Mouse (Mus musculus) heart, embryonic 14.5 days (tissue): Measurements from ENCODE around the gene Tspear. TPM values are rescaled to one million over a fixed set of nuclear protein-coding genes. Genes with fewer than 3 reads are reported as not detected.
"Not testable (repeated sequence)": the region's sequence is repeated elsewhere in the genome, so short reads cannot be mapped to it uniquely, and the experiment has no call there.

Source experiments
- ATAC-seq: fragments of 200-750 bp; cut with Nextera tagmentation; 2 replicates; pipeline ENCODE4 v1.8.0; 2017; ENCODE audit warnings: low read depth, moderate TSS enrichment; ENCODE audit not compliant: insufficient number of reproducible peaks, insufficient read depth, low FRiP score
- H3K27ac ChIP-seq, 2 experiments: fragments of 200-500 bp in 1 of 2; fragments of 300-500 bp in 1 of 2; sonication (generic) in 1 of 2; replicated peaks in 1 of 2; 2 replicates each; pipeline ENCODE4 v1.5.1; 2012 to 2014; ENCODE audit warnings: low read depth in 2 of 2, low read length in 2 of 2, control low read depth in 1 of 2, mild to moderate bottlenecking in 1 of 2, mixed read lengths in 1 of 2; ENCODE audit not compliant: control insufficient read depth in 1 of 2, insufficient read depth in 1 of 2
- H3K27me3 ChIP-seq: fragments of 300-500 bp; sonication (generic); 2 replicates; pipeline ENCODE4 v1.6.1; 2014; ENCODE audit warnings: mild to moderate bottlenecking, low read length, control low read depth; ENCODE audit not compliant: control insufficient read depth, insufficient read depth
- H3K36me3 ChIP-seq: fragments of 300-500 bp; sonication (generic); 2 replicates; pipeline ENCODE4 v1.6.1; 2014; ENCODE audit warnings: mild to moderate bottlenecking, control low read depth, low read length, mixed read lengths; ENCODE audit not compliant: control insufficient read depth, insufficient read depth
- H3K4me1 ChIP-seq, 2 experiments: fragments of 200-500 bp in 1 of 2; fragments of 300-500 bp in 1 of 2; sonication (generic) in 1 of 2; 2 replicates each; pipeline ENCODE4 v1.6.1; 2012 to 2014; ENCODE audit warnings: low read length in 2 of 2, control low read depth in 1 of 2, mixed read lengths in 1 of 2; ENCODE audit not compliant: control insufficient read depth in 2 of 2, insufficient read depth in 2 of 2
- H3K4me2 ChIP-seq: fragments of 300-500 bp; sonication (generic); 2 replicates; pipeline ENCODE4 v1.6.1; 2014; ENCODE audit warnings: mild to moderate bottlenecking, low read length
- H3K4me3 ChIP-seq, 2 experiments: fragments of 200-500 bp in 1 of 2; fragments of 300-500 bp in 1 of 2; sonication (generic) in 1 of 2; 2 replicates each; pipeline ENCODE4 v1.5.1; 2012 to 2014; ENCODE audit warnings: low read length in 2 of 2, mild to moderate bottlenecking in 2 of 2, control low read depth in 1 of 2, low read depth in 1 of 2, moderate library complexity in 1 of 2; ENCODE audit not compliant: control insufficient read depth in 1 of 2, insufficient read depth in 1 of 2
- H3K9ac ChIP-seq: fragments of 300-500 bp; sonication (generic); 2 replicates; pipeline ENCODE4 v1.6.1; 2014; ENCODE audit warnings: mild to moderate bottlenecking, low read length
- H3K9me3 ChIP-seq: fragments of 300-500 bp; sonication (generic); 2 replicates; pipeline ENCODE4 v1.6.1; 2016; ENCODE audit warnings: low read length, control low read depth; ENCODE audit not compliant: control insufficient read depth
- WGBS: fragments of 180-500 bp; shearing (Covaris S2); extraction: QIAGEN DNeasy Blood & Tissue Kit; methylation state at CpG from one replicate; pipeline ENCODE4 v1.1.7; 2014; 5-methylcytosine and 5-hydroxymethylcytosine counted together
- polyA plus RNA-seq: library from polyadenylated mRNA; unstranded; fragments of >200 nt; fragmentation: Nextera tagmentation; extraction: Ambion mirVana; gene quantifications from 2 replicates; pipeline ENCODE4 v1.2.1, GENCODE M21; 2014

The Tspear gene
- polyA plus RNA-seq, 1 experiment from 2014 or later = 0.09 TPM

DNA sequence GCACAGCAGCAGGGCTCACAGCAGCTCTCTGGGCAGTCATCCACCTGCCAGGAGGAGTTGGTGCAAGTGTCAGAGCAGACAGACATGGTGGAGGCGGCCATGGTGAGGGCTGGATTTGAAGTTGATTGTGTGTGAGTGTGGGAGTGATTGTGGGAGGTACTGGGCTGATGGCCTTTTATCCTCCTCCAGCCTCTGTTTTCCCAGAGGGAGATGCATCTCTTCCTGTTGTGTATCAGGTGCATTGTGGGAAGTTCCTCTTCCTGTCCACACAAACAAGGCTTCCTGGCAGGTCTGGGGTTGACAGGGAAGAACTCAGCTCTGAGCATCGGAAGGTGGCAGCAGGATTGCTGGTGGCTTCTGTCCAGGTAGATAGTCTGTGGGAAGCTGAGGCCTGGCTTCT, 108.6 kb downstream of the Tspear start, which contains the start of gene Gm9639:
TSS of gene Gm9639 (minus strand) at position 101 of the 400 bp plus-strand sequence.
- H3K27ac ChIP-seq = no peak within 1 kb of the TSS
- no peaks in the 10 kb centered on the region for H3K27me3 ChIP-seq
- no peak within 1 kb of the TSS for H3K9ac ChIP-seq
- H3K36me3 ChIP-seq = no peaks in the 10 kb centered on the region
- H3K4me2 ChIP-seq = no peak within 1 kb of the TSS
- peaks cover 7 to 13% of the 10 kb centered on the region in 2 experiments; a peak in 2 of 4 replicates for H3K4me1 ChIP-seq
- H3K4me3 ChIP-seq = no peak within 1 kb of the TSS
- 69% methylated on average over 2 of the region's 2 CpGs for WGBS
- no peak for ATAC-seq
- no peaks in the 10 kb centered on the region for H3K9me3 ChIP-seq

DNA sequence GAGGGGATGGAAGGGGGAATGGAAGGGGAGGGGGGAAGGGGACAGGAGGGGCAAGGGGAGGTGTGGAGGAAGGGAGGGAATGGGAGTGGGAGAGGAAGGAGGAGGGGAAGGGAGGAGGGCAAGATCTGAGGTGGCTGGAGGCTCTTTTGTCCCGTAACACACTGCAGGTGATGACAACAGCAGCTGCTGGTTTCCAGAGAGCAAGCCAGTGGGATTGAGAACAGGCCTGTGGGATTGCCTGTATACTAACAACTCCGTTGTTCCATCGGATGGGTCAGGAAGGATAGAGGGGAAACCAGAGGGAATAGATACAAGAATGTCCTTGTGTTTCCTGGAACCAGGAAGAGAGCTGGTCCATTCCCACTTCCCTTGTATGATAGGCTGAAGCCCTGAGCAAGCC, 111.3 kb downstream of the Tspear start:
- no peak overlapping the region for H3K9ac ChIP-seq
- peaks cover 7 to 13% of the 10 kb centered on the region in 2 experiments; a peak in 2 of 4 replicates for H3K4me1 ChIP-seq
- 5% methylated on average over 3 of the region's 3 CpGs for WGBS
- H3K4me3 ChIP-seq = no peak overlapping the region
- H3K27ac ChIP-seq = peak overlapping the region in 1 of 2 experiments; percentile 28; a peak in 1 of 4 replicates
- H3K36me3 ChIP-seq = no peaks in the 10 kb centered on the region
- no peak; the same call in 1 of the 2 replicates for ATAC-seq
- H3K9me3 ChIP-seq = no peaks in the 10 kb centered on the region
- H3K27me3 ChIP-seq = no peaks in the 10 kb centered on the region
- H3K4me2 ChIP-seq = no peak overlapping the region

GRCm38 (mm10) chr10:77798164-77798920, 112.0 kb downstream of the Tspear start:
- not testable (repeated sequence) for H3K27me3 ChIP-seq, H3K36me3 ChIP-seq, H3K4me2 ChIP-seq, ATAC-seq, H3K4me3 ChIP-seq, H3K9me3 ChIP-seq, H3K9ac ChIP-seq
- Histone ChIP-seq H3K27ac (peak overlapping the region in 1 of 2 experiments; percentile 28; a peak in 1 of 4 replicates), H3K4me1 (peaks cover 7 to 13% of the 10 kb centered on the region in 2 experiments; a peak in 2 of 4 replicates)
- WGBS = 34% methylated on average over 3 of the region's 3 CpGs

GRCm38 (mm10) chr10:77798921-77799508, 112.6 kb downstream of the Tspear start, which contains the start of gene Gm19668:
TSS of gene Gm19668 (minus strand) at chr10:77799133.
- Histone ChIP-seq H3K27ac (peak within 1 kb of the TSS in 1 of 2 experiments; percentile 28; a peak in 1 of 4 replicates), H3K4me2 (no peak within 1 kb of the TSS), H3K9ac (no peak within 1 kb of the TSS), H3K27me3 (no peaks in the 10 kb centered on the region), H3K9me3 (no peaks in the 10 kb centered on the region), H3K36me3 (no peaks in the 10 kb centered on the region), H3K4me1 (peaks cover 7 to 13% of the 10 kb centered on the region in 2 experiments; a peak in 2 of 4 replicates), H3K4me3 (no peak within 1 kb of the TSS)
- 49% methylated on average over 8 of the region's 8 CpGs for WGBS
- no peak for ATAC-seq

DNA sequence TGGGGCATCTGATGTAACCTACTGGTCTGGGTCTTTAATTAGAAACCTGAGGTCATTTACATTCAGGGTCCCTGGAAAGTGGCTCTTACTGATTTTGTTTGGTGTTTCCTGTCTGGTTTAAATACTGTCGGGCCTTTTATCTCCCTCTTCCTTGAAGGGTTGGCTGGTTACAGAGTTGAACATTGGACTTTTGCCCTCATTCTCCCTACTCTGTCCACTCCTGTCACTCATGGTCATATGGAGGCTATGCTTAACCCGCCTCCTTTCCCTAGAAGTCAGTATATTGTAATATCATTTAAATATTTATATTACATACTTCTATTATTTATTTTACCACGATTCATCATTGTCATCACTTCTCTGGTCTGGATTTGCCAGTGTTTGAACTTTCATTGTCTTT, 117.7 kb downstream of the Tspear start:
- WGBS = 60% methylated on average over 3 of the region's 3 CpGs
- no peaks in the 10 kb centered on the region for H3K9me3 ChIP-seq
- H3K4me2 ChIP-seq = no peak overlapping the region
- ATAC-seq = no peak
- no peak overlapping the region for H3K27ac ChIP-seq
- H3K36me3 ChIP-seq = no peaks in the 10 kb centered on the region
- H3K9ac ChIP-seq = no peak overlapping the region
- peaks cover 0 to 3% of the 10 kb centered on the region in 2 experiments; a peak in 1 of 4 replicates for H3K4me1 ChIP-seq
- no peaks in the 10 kb centered on the region for H3K27me3 ChIP-seq
- H3K4me3 ChIP-seq = no peak overlapping the region

GRCm38 (mm10) chr10:77811743-77812142, 125.4 kb downstream of the Tspear start, which contains the start of gene Gm9507:
TSS of gene Gm9507 (minus strand) at chr10:77811843.
- H3K4me1 ChIP-seq = no peaks in the 10 kb centered on the region
- no peak for ATAC-seq
- no peak within 1 kb of the TSS for H3K9ac ChIP-seq
- no peak within 1 kb of the TSS for H3K27ac ChIP-seq
- H3K4me3 ChIP-seq = no peak within 1 kb of the TSS
- H3K36me3 ChIP-seq = no peaks in the 10 kb centered on the region
- WGBS = 66% methylated on average over 5 of the region's 5 CpGs
- H3K9me3 ChIP-seq = 0 out of 2 replicates have a peak, but pooled peaks cover 3% of the 10 kb centered on the region
- H3K27me3 ChIP-seq = no peaks in the 10 kb centered on the region
- H3K4me2 ChIP-seq = no peak within 1 kb of the TSS

GRCm38 (mm10) chr10:77814382-77814781, 128.0 kb downstream of the Tspear start, which contains the start of gene Gm2696:
TSS of gene Gm2696 (plus strand) at chr10:77814682.
- Histone ChIP-seq H3K4me2 (no peak within 1 kb of the TSS), H3K9ac (no peak within 1 kb of the TSS), H3K4me3 (no peak within 1 kb of the TSS), H3K4me1 (no peaks in the 10 kb centered on the region), H3K9me3 (0 out of 2 replicates have a peak, but pooled peaks cover 3% of the 10 kb centered on the region), H3K36me3 (no peaks in the 10 kb centered on the region), H3K27me3 (no peaks in the 10 kb centered on the region), H3K27ac (no peak within 1 kb of the TSS)
- no peak for ATAC-seq
- 35% methylated on average over 4 of the region's 4 CpGs for WGBS
